Mouse (Mus musculus) G1E (cell line): Measurements from ENCODE around the gene Arhgap33.

Source experiments
- CTCF ChIP-seq: IDR thresholded peaks from 2 replicates; pipeline ENCODE4 v1.5.1; 2012; ENCODE audit warnings: low read depth, low read length, inconsistent platforms, mixed read lengths
- GATA1 ChIP-seq: IDR thresholded peaks from 2 replicates; pipeline ENCODE4 v1.6.1; 2012; ENCODE audit warnings: borderline replicate concordance, low read length, inconsistent platforms, mixed read lengths
- TAL1 ChIP-seq: conservative IDR thresholded peaks from 2 replicates; pipeline ENCODE4 v1.6.1; 2012; ENCODE audit warnings: low read depth, low read length, inconsistent platforms, mixed read lengths

DNA sequence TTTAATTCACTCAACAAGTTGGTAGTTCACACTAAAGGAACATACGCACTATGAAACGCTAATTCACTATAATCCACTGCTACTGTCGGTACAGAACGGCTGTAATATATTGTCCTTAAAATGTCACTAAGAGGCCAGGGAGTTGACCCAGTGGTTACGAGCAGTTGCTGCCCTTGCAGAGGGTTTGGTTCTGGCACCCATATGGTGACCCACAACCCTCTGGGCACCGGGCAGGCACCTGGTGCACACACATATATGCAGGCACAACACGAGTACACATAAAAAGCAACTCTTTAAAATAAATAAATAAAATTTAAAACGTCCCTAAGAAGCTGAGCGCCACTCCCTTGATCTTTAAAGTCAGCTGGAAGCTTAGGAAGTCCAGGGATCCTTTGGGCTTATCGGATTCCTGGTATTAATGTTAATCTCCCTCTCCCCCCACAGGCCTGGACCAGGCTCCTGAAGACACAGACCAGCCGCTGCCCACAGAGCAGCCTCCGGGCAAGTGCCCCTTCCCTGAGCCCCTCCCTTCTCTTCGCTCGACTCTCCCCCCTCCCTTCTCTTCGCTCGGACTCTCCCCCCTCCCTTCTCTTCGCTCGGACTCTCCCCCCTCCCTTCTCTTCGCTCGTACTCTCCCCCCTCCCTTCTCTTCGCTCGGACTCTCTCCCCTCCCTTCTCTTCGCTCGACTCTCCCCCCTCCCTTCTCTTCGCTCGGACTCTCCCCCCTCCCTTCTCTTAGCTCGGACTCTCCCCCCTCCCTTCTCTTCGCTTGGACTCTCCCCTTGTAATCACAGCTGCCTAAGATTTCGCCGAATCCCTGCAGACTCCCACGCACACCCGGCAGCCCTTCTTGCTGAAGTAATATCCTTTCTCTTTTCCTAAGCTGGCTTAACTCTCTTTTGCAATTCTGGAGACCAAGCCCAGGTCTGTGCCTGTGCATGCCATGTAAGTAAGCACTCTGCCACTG lies 57.2 kb downstream of the Arhgap33 start:
- TF ChIP-seq CTCF (no peak), TAL1 (no peak), GATA1 (no peak)
